Mouse (Mus musculus): ENCODE data around the gene Gak.

DNA sequence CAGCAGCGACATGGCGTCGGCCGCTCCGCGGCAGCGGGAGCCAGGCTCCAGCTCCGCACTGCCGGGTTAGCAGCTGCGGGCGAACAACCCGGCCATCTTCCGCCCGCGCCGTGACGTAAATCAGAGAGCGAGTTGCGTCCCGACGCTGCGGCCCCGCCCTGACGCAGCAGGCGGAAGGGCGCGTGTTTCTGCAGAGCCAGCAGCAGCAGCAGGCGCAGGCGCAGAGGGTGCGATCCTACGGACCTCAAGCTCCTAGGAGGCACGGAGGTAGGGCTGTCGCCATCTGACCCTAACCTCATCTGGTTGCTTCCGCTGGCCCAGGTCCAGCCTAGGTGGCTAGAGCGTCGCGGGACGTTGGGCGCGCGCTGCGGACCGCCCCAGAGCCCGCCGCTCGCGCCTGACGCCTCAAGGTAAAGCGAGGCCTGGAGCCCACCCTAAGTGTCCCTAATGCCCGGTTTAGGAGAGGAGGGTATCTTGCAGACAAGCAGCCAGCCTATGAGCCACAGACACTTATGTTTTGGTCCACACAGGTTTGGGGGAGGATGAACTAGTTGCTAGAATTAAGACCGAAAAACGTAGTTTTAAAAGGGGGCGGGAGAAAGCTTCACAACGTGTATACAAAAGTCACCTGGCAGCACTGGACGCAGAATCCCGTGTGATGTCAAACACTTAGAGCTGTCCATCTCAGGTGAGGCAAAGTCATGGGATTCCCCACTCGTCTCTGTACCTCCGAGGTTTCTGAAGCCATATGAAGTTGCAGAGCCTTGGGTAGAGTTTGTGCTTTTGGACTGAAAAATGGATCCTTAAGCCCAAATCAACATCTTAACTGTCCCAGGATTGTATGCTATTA, at the start of gene Gak, which contains the start of gene Tmem175:
- TF ChIP-seq CTCF (IDR thresholded peaks at IDR 0.05; ENCODE audit: insufficient read depth, low read depth, low read length) (no peak), POLR2A (IDR thresholded peaks at IDR 0.05; ENCODE audit: insufficient read depth, low read depth, low read length) (peak; percentile 98)
